Mouse (Mus musculus): ENCODE measurements around the gene Dnajc6. TPM values are rescaled to one million over a fixed set of nuclear protein-coding genes. Genes with fewer than 3 reads are reported as not detected.

Gene Dnajc6
- total and polyA plus RNA-seq, 3 experiments: 15.0 to 20.2 TPM; not detected in 1

DNA sequence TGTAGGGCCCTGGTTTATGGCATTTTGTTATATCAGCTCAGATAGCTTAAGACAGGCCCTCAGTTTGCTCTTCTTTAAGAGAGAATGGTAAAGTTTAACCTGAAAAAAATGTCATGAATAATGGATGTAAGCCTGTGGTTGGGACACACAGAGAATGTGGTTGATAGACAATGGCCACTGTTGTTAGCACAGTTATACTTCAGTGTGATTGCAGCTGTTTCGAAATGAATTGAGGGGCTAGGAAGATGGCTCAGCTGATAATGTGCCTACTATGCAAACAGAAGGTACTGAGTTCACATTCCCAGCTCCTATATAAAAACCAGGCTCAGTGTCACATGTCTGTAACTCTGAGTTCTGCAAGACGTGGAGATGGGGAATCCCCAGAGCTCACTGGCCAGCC, 86.4 kb downstream of the Dnajc6 start:
- TF ChIP-seq GATA1 (IDR thresholded peaks at IDR 0.05; ENCODE audit: low read depth, low read length) (no peak), E2F4 (IDR thresholded peaks at IDR 0.05; ENCODE audit: borderline replicate concordance, low read depth, low read length) (no peak), KAT2A (conservative IDR thresholded peaks at IDR 0.05; ENCODE audit: low read depth, low read length) (no peak), ZC3H11A (IDR thresholded peaks at IDR 0.05; ENCODE audit: low read depth, low read length) (no peak), HCFC1 (IDR thresholded peaks at IDR 0.05; ENCODE audit: low read depth, low read length) (no peak), ZMIZ1 (IDR thresholded peaks at IDR 0.05; ENCODE audit: low read depth, low read length) (no peak), MXI1 (IDR thresholded peaks at IDR 0.05; ENCODE audit: low read depth, low read length) (no peak), TBP (IDR thresholded peaks at IDR 0.05; ENCODE audit: low read depth, low read length) (no peak), SIN3A (IDR thresholded peaks at IDR 0.05; ENCODE audit: low read length) (no peak), MAX (IDR thresholded peaks at IDR 0.05; ENCODE audit: low read length) (no peak), BHLHE40 (IDR thresholded peaks at IDR 0.05; ENCODE audit: borderline replicate concordance, low read depth, low read length) (no peak), TAL1 (IDR thresholded peaks at IDR 0.05; ENCODE audit: low read length) (no peak), MAFK (IDR thresholded peaks at IDR 0.05; ENCODE audit: borderline replicate concordance, low read depth, low read length) (no peak), ELF1 (IDR thresholded peaks at IDR 0.05; ENCODE audit: low read depth, low read length) (no peak), NELFE (IDR thresholded peaks at IDR 0.05; ENCODE audit: low read depth, low read length) (no peak)
- no peak overlapping the region for H3K9ac ChIP-seq (ENCODE audit: control insufficient read depth, low read depth, low read length, poor library complexity, severe bottlenecking)
- no peaks in the 10 kb centered on the region for H3K9me3 ChIP-seq (replicated peaks; ENCODE audit: insufficient read depth, low read length)
- H3K27me3 ChIP-seq (ENCODE audit: control insufficient read depth in 1 of 2, insufficient read depth in 2 of 2, low read length in 2 of 2): no peaks in the 10 kb centered on the region
- DNase-seq (ENCODE audit: low read depth, low spot score): no peak
- peaks cover 0 to 4% of the 10 kb centered on the region in 2 experiments; a peak in 1 of 4 replicates for H3K4me1 ChIP-seq (ENCODE audit: control insufficient read depth in 1 of 2, insufficient read depth in 2 of 2, low read length in 2 of 2)
- no peak overlapping the region for H3K27ac ChIP-seq (ENCODE audit: control insufficient read depth, low read depth, low read length)
- peaks cover 1 to 2% of the 10 kb centered on the region in 2 experiments; a peak in 2 of 4 replicates for H3K36me3 ChIP-seq (ENCODE audit: control insufficient read depth in 1 of 2, insufficient read depth in 2 of 2, low read length in 2 of 2)
- no peak overlapping the region for H3K4me3 ChIP-seq (ENCODE audit: control insufficient read depth in 1 of 2, insufficient read depth in 1 of 2, low read depth in 2 of 2, low read length in 2 of 2)
- H3K79me2 ChIP-seq (ENCODE audit: control insufficient read depth, insufficient read depth, low read length, poor library complexity): no peaks in the 10 kb centered on the region

DNA sequence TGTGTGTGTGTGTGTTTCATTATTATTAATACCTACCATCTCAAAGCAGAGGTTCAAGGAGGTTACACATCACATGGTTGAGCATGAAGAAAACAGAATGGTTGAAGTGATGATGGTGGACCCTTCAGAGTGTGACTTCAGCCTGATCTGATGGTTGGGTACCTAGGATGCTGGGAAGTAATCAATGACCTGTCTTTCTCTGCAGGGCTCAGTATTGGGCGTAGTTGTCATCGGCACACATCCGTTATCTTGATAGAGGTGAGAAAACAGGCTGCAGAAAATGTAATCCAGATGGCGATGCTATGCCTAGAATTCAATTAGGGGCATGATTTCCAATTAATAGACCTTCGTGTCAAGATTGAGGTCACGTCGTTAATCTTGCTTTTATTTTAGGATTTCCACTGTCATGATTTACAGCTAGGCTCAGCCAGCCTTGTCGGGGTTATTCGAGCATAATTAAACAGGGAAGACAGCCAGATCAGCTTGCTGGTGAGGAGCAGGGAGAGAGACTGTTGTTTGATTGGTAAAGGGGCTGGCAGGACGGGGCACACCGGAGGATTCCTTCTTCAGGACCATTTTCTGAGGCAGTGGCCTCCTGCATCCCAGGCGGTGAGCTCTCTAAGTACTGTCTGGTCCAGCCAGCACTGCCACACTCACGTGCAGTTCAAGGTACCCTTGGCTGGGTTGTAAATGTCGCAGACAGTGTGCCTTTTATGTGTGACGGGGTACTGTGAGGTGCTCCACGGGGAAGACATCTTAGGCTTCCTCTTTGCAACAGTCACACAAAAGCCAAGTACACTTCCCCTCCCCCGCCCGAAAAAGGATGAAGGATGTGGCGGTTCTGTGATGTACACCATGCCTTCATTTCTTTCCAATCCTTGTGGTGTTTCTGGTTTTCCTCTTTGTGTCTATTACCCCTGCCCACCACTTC, 88.3 kb downstream of the Dnajc6 start:
- TF ChIP-seq USF2 (IDR thresholded peaks at IDR 0.05; ENCODE audit: borderline replicate concordance in 1 of 2, insufficient read depth in 1 of 2, low read depth in 1 of 2, low read length in 2 of 2): no peak
- TF ChIP-seq MXI1 (IDR thresholded peaks at IDR 0.05; ENCODE audit: low read depth, low read length): no peak
- TF ChIP-seq TCF12 (IDR thresholded peaks at IDR 0.05; ENCODE audit: low read depth, low read length): no peak
- no peak for TF ChIP-seq BHLHE40 (IDR thresholded peaks at IDR 0.05; ENCODE audit: borderline replicate concordance, low read depth, low read length)
- no peak for TF ChIP-seq MAFK (IDR thresholded peaks at IDR 0.05; ENCODE audit: borderline replicate concordance, low read depth, low read length)
- TF ChIP-seq UBTF (IDR thresholded peaks at IDR 0.05; ENCODE audit: borderline replicate concordance, insufficient read depth, low read depth, low read length): no peak
- H3K9me3 ChIP-seq (replicated peaks; ENCODE audit: insufficient read depth, low read length): no peaks in the 10 kb centered on the region
- no peak overlapping the region for H3K4me3 ChIP-seq (ENCODE audit: control insufficient read depth in 1 of 2, insufficient read depth in 1 of 2, low read depth in 2 of 2, low read length in 2 of 2)
- H3K27me3 ChIP-seq (ENCODE audit: control insufficient read depth in 1 of 2, insufficient read depth in 2 of 2, low read length in 2 of 2): no peaks in the 10 kb centered on the region
- H3K27ac ChIP-seq (ENCODE audit: control insufficient read depth, low read depth, low read length): no peak overlapping the region
- DNase-seq (ENCODE audit: low read depth, low spot score): peak; percentile 11
- no peak overlapping the region for H3K9ac ChIP-seq (ENCODE audit: control insufficient read depth, low read depth, low read length, poor library complexity, severe bottlenecking)
- H3K79me2 ChIP-seq (ENCODE audit: control insufficient read depth, insufficient read depth, low read length, poor library complexity): no peaks in the 10 kb centered on the region
- H3K4me1 ChIP-seq (ENCODE audit: control insufficient read depth in 1 of 2, insufficient read depth in 2 of 2, low read length in 2 of 2): peaks cover 0 to 4% of the 10 kb centered on the region in 2 experiments; a peak in 1 of 4 replicates
- H3K36me3 ChIP-seq (ENCODE audit: control insufficient read depth in 1 of 2, insufficient read depth in 2 of 2, low read length in 2 of 2): peaks cover 1 to 2% of the 10 kb centered on the region in 2 experiments; a peak in 2 of 4 replicates
